Mouse (Mus musculus) neural tube, embryonic 15.5 days (tissue): ENCODE results near the gene Fbxo17. TPM values are rescaled to one million over a fixed set of nuclear protein-coding genes. Genes with fewer than 3 reads are reported as not detected.
A peak's percentile ranks its signal among the peaks of the same experiment; 100 is the strongest.

Source experiments
- ATAC-seq: fragments of 200-750 bp; cut with Nextera tagmentation; 2 replicates; pipeline ENCODE4 v1.8.0; 2017; ENCODE audit warnings: mild to moderate bottlenecking, moderate TSS enrichment, moderate library complexity; ENCODE audit not compliant: low FRiP score
- H3K27ac ChIP-seq: fragments of 300-500 bp; sonication (generic); replicated peaks from 2 replicates; pipeline ENCODE4 v1.5.1; 2015; ENCODE audit warnings: mild to moderate bottlenecking, inconsistent platforms
- H3K27me3 ChIP-seq: fragments of 300-500 bp; sonication (generic); replicated peaks from 2 replicates; pipeline ENCODE4 v1.6.1; 2015; ENCODE audit warnings: inconsistent platforms
- H3K36me3 ChIP-seq: fragments of 300-500 bp; sonication (generic); 2 replicates; pipeline ENCODE4 v1.6.1; 2015; ENCODE audit warnings: inconsistent platforms
- H3K4me1 ChIP-seq: fragments of 300-500 bp; sonication (generic); 2 replicates; pipeline ENCODE4 v1.6.1; 2015; ENCODE audit warnings: inconsistent platforms
- H3K4me2 ChIP-seq: fragments of 300-500 bp; sonication (generic); 2 replicates; pipeline ENCODE4 v1.6.1; 2015; ENCODE audit warnings: inconsistent platforms, mild to moderate bottlenecking, moderate library complexity
- H3K4me3 ChIP-seq: fragments of 300-500 bp; sonication (generic); replicated peaks from 2 replicates; pipeline ENCODE4 v1.5.1; 2015; ENCODE audit warnings: mild to moderate bottlenecking, inconsistent platforms
- H3K9ac ChIP-seq: fragments of 300-500 bp; sonication (generic); replicated peaks from 2 replicates; pipeline ENCODE4 v1.6.1; 2015; ENCODE audit warnings: mild to moderate bottlenecking, inconsistent platforms
- H3K9me3 ChIP-seq: fragments of 300-500 bp; sonication (generic); replicated peaks from 2 replicates; pipeline ENCODE4 v1.6.1; 2016; ENCODE audit warnings: inconsistent platforms
- WGBS: fragments of 180-500 bp; shearing (Covaris S2); methylation state at CpG from one replicate; pipeline ENCODE4 v1.1.7; 2015; ENCODE audit warnings: mixed read lengths; 5-methylcytosine and 5-hydroxymethylcytosine counted together
- polyA plus RNA-seq: library from polyadenylated mRNA; unstranded; fragments of >200 nt; fragmentation: Nextera tagmentation; extraction: Ambion mirVana; gene quantifications from 2 replicates; pipeline ENCODE4 v1.2.1, GENCODE M21; 2015

Fbxo17 gene
- polyA plus RNA-seq, 1 experiment from 2014 or later = 5.4 TPM

- H3K4me1 ChIP-seq = peaks cover 26% of the 10 kb centered on the region
- H3K9me3 ChIP-seq = no peaks in the 10 kb centered on the region
- peak overlapping the region; percentile 91 for H3K4me3 ChIP-seq
- H3K27me3 ChIP-seq = no peaks in the 10 kb centered on the region
- peak overlapping the region; percentile 95 for H3K27ac ChIP-seq
- whole genome bisulfite sequencing = 3% methylated on average over 13 of the region's 13 CpGs
- peaks cover 32% of the 10 kb centered on the region for H3K36me3 ChIP-seq
- ATAC-seq = peak; percentile 21
- peak overlapping the region; percentile 89 for H3K4me2 ChIP-seq
- H3K9ac ChIP-seq = peak overlapping the region; percentile 74
Observed at GRCm38 (mm10) chr7:28741368-28741708, 24.7 kb downstream of the Fbxo17 start.

GRCm38 (mm10) chr7:28741709-28742438 is 25.3 kb downstream of the Fbxo17 start, which contains the start of the genes Mrps12 and Sars2:
Gene Mrps12, minus strand, starts transcription at chr7:28741820.
Gene Sars2, plus strand, starts transcription at chr7:28741992.
- peak within 1 kb of the TSS; percentile 89 for H3K4me2 ChIP-seq
- H3K4me3 ChIP-seq = peak within 1 kb of the TSS; percentile 91
- peaks cover 32% of the 10 kb centered on the region for H3K36me3 ChIP-seq
- H3K27ac ChIP-seq = peak within 1 kb of the TSS; percentile 95
- no peaks in the 10 kb centered on the region for H3K9me3 ChIP-seq
- WGBS = under 1% methylated on average over 39 of the region's 39 CpGs
- H3K4me1 ChIP-seq = peaks cover 26% of the 10 kb centered on the region
- peak; percentile 99 for ATAC-seq
- H3K9ac ChIP-seq = peak within 1 kb of the TSS; percentile 79
- H3K27me3 ChIP-seq = no peaks in the 10 kb centered on the region

DNA sequence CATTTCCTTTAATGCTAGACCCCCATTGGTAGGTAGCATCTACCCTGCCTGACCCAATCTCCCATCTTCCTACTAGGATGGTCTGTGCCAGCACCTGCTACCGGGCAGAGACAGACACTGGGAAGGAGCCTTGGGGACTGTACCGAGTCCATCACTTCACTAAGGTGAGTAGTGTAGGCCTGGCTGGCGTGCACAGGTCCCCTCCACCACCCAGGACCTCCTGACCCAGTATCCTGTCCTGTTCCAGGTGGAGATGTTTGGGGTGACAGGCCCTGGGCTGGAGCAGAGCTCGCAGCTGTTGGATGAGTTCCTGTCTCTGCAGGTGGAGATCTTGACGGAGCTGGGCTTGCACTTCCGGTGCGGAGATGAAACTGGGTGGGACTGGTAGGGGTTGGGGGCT is 33.3 kb downstream of the Fbxo17 start:
- no peak overlapping the region for H3K27ac ChIP-seq
- no peak for ATAC-seq
- H3K36me3 ChIP-seq = peaks cover 14% of the 10 kb centered on the region
- H3K4me3 ChIP-seq = no peak overlapping the region
- 96% methylated on average over 7 of the region's 7 CpGs for WGBS
- no peaks in the 10 kb centered on the region for H3K27me3 ChIP-seq
- no peak overlapping the region for H3K4me2 ChIP-seq
- H3K9ac ChIP-seq = no peak overlapping the region
- no peaks in the 10 kb centered on the region for H3K9me3 ChIP-seq
- H3K4me1 ChIP-seq = no peaks in the 10 kb centered on the region

- peak within 1 kb of the TSS; percentile 24; the same call in 1 of the 2 replicates for H3K9ac ChIP-seq
- no peak for ATAC-seq
- H3K36me3 ChIP-seq = peaks cover 32% of the 10 kb centered on the region
- H3K9me3 ChIP-seq = no peaks in the 10 kb centered on the region
- H3K4me3 ChIP-seq = peak within 1 kb of the TSS; percentile 20
- peak within 1 kb of the TSS; percentile 54 for H3K4me2 ChIP-seq
- H3K27ac ChIP-seq = no peak within 1 kb of the TSS
- H3K27me3 ChIP-seq = peaks cover 16% of the 10 kb centered on the region
- WGBS = 5% methylated on average over 17 of the region's 17 CpGs
- peaks cover 9% of the 10 kb centered on the region for H3K4me1 ChIP-seq
Observed at GRCm38 (mm10) chr7:28756079-28756478, 39.5 kb downstream of the Fbxo17 start, which contains the start of gene Ccer2. Gene Ccer2, plus strand, starts transcription at chr7:28756174.

DNA sequence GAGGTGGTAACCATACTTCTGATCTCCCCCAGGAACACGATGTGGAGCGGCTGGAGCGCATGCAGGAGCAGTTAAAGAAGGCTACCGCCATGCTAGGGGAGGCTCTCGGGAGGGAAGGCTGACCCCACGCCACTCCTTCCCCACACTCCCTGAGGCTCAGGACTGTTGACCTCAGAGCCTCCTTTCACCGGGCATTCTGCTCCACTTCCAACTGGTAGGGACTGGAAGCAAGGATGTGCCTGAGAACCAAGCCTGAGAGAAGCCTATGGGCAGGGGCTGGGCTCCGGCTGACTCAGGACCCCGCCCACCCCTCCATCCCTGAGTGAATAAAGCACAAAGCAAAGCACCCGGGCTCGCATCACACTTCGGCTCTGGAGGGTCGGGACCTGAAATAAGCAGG is 42.0 kb downstream of the Fbxo17 start:
- Histone ChIP-seq H3K4me3 (no peak overlapping the region), H3K36me3 (peaks cover 46% of the 10 kb centered on the region), H3K4me1 (peaks cover 9% of the 10 kb centered on the region), H3K4me2 (no peak overlapping the region), H3K27ac (no peak overlapping the region), H3K9ac (no peak overlapping the region), H3K9me3 (no peaks in the 10 kb centered on the region), H3K27me3 (peaks cover 16% of the 10 kb centered on the region)
- WGBS = 81% methylated on average over 13 of the region's 13 CpGs
- ATAC-seq = no peak

GRCm38 (mm10) chr7:28761907-28762306 is 45.3 kb downstream of the Fbxo17 start:
- H3K27me3 ChIP-seq = peaks cover under 1% of the 10 kb centered on the region; the same call in 1 of the 2 replicates
- peaks cover 16% of the 10 kb centered on the region for H3K4me1 ChIP-seq
- H3K9ac ChIP-seq = no peak overlapping the region
- 93% methylated on average over 9 of the region's 9 CpGs for WGBS
- H3K36me3 ChIP-seq = peaks cover 46% of the 10 kb centered on the region
- H3K4me3 ChIP-seq = no peak overlapping the region
- no peak overlapping the region for H3K27ac ChIP-seq
- no peaks in the 10 kb centered on the region for H3K9me3 ChIP-seq
- no peak for ATAC-seq
- H3K4me2 ChIP-seq = no peak overlapping the region

- Histone ChIP-seq H3K4me3 (peak overlapping the region; percentile 69), H3K9ac (0 out of 2 replicates have a peak overlapping the region, but pooled peaks have one; percentile 66), H3K4me2 (peak overlapping the region; percentile 70)
Observed at GRCm38 (mm10) chr7:28765211-28765610, 48.6 kb downstream of the Fbxo17 start.

GRCm38 (mm10) chr7:28766173-28766879 is 49.7 kb downstream of the Fbxo17 start, which contains the start of gene Sirt2:
Gene Sirt2, plus strand, starts transcription at chr7:28766735.
- peak; percentile 97 for ATAC-seq

More at GRCm38 (mm10) chr7:28765211-28765610, 48.6 kb downstream of the Fbxo17 start:
- Histone ChIP-seq H3K27ac (no peak overlapping the region), H3K36me3 (peaks cover 27% of the 10 kb centered on the region), H3K9me3 (no peaks in the 10 kb centered on the region), H3K27me3 (no peaks in the 10 kb centered on the region), H3K4me1 (peaks cover 39% of the 10 kb centered on the region)
- 88% methylated on average over 6 of the region's 6 CpGs for WGBS
- no peak for ATAC-seq

DNA sequence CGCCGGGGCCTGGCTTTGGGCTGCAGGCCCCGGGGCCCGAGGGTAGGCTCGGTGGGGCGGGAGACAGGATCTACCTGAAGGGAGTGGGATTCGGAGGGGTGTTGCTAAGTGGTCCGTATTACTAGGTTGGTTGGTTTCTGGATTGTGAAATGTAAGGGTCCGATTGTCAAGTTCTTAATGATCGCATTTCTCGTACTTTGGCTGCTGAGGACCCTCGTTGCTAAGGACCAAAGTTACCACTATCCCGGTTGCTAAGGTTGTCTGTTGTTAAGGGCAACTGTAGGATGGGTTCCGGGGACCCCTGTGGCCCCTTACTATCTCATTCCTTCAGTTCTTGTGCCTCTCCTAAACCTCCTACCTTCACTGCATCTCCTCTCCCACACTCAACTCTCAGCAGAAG is 50.3 kb downstream of the Fbxo17 start:
- 6% methylated on average over 14 of the region's 14 CpGs for WGBS
- Histone ChIP-seq H3K36me3 (peaks cover 10% of the 10 kb centered on the region), H3K4me3 (peak overlapping the region; percentile 69), H3K4me2 (peak overlapping the region; percentile 60), H3K9me3 (no peaks in the 10 kb centered on the region), H3K9ac (peak overlapping the region; percentile 68), H3K27me3 (no peaks in the 10 kb centered on the region), H3K27ac (no peak overlapping the region), H3K4me1 (peaks cover 39% of the 10 kb centered on the region)
- peak; percentile 29 for ATAC-seq

More at GRCm38 (mm10) chr7:28766173-28766879, 49.7 kb downstream of the Fbxo17 start, which contains the start of gene Sirt2:
- no peaks in the 10 kb centered on the region for H3K9me3 ChIP-seq
- H3K4me3 ChIP-seq = peak within 1 kb of the TSS; percentile 69
- H3K4me1 ChIP-seq = peaks cover 39% of the 10 kb centered on the region
- WGBS = 0% methylated on average over 45 of the region's 45 CpGs
- peaks cover 16% of the 10 kb centered on the region for H3K36me3 ChIP-seq
- peak within 1 kb of the TSS; percentile 70 for H3K4me2 ChIP-seq
- H3K27me3 ChIP-seq = no peaks in the 10 kb centered on the region
- peak within 1 kb of the TSS; percentile 58; the same call in 1 of the 2 replicates for H3K27ac ChIP-seq
- H3K9ac ChIP-seq = peak within 1 kb of the TSS; percentile 68

GRCm38 (mm10) chr7:28767462-28767965 is 50.9 kb downstream of the Fbxo17 start, which contains the start of gene Nfkbib:
Gene Nfkbib, minus strand, starts transcription at chr7:28767512.
- Histone ChIP-seq H3K4me1 (peaks cover 39% of the 10 kb centered on the region), H3K36me3 (peaks cover 6% of the 10 kb centered on the region), H3K4me3 (peak within 1 kb of the TSS; percentile 69), H3K27ac (0 out of 2 replicates have a peak within 1 kb of the TSS, but pooled peaks have one; percentile 58), H3K9ac (peak within 1 kb of the TSS; percentile 68), H3K27me3 (no peaks in the 10 kb centered on the region), H3K4me2 (peak within 1 kb of the TSS; percentile 70), H3K9me3 (no peaks in the 10 kb centered on the region)
- ATAC-seq = no peak
- WGBS = 67% methylated on average over 7 of the region's 7 CpGs

DNA sequence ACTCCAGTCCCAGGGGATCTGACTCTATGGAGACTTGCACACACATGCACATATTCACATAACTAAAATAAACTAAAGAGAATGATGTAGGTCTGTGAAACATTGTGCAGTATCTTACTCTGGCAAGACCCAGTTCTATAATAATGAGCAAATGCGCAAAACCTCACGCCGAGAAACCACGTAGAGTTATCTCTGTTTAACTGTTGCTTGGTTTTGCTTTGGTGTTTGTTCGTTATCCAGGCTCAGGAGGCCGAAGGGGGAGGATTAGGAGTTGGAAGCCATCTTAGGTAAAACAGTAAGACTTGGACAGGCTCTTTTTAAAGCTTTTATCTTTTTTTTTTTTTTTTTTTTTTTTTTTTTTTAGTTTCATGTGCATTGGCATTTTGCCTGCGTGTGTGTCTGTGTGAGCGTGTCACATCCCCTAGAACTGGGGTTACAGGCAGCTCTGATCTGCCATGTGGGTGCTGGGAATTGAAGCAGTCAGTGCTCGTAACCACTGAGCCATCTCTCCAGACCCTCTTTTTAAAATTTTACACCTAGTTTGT is 52.9 kb downstream of the Fbxo17 start:
- H3K4me1 ChIP-seq = peaks cover 46% of the 10 kb centered on the region
- no peak overlapping the region for H3K27ac ChIP-seq

More for the DNA sequence above, 52.9 kb downstream of the Fbxo17 start:
- Histone ChIP-seq H3K36me3 (peaks cover 6% of the 10 kb centered on the region; the same call in 1 of the 2 replicates), H3K9ac (no peak overlapping the region), H3K27me3 (no peaks in the 10 kb centered on the region), H3K9me3 (no peaks in the 10 kb centered on the region), H3K4me2 (no peak overlapping the region), H3K4me3 (no peak overlapping the region)
- 93% methylated on average over 9 of the region's 9 CpGs for WGBS
- no peak for ATAC-seq
